Mouse (Mus musculus): ENCODE measurements around the gene Gm20721. TPM values are rescaled to one million over a fixed set of nuclear protein-coding genes. Genes with fewer than 3 reads are reported as not detected.

Gene Gm20721
- not detected in 2 replicates for total RNA-seq (2014; rRNA removed)
- 9.8 and 10.8 TPM in 2 replicates for polyA plus RNA-seq (2015; fragmentation: Nextera tagmentation; extraction: Ambion mirVana)

DNA sequence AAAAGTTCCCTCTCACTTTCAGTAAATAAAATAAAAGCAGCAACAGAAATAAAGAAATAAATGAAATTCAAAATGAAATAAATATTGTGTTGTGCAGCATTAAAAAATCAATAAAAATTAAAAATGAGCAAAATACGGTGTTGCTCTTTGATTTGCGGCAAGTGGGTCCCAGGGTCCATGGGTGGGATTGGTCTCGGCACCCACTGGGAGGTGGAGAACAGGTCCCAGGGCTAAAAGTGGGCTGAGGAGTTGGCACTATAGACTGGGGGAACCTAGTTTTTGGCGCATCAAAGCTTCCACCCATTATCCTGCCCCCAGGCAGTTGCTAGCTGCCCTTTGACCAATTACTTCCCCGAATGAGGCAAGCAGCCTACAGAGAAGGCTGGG lies at the start of gene Gm20721:
Gene Gm20721, minus strand, starts transcription at position 101 of the 387 bp plus-strand sequence.
- Histone ChIP-seq H3K27me3 (ENCODE audit: insufficient read depth, low read length) (no peaks in the 10 kb centered on the region), H3K4me1 (ENCODE audit: insufficient read depth, low read length) (peaks cover 9% of the 10 kb centered on the region), H3K36me3 (ENCODE audit: insufficient read depth, low read length) (peaks cover 21% of the 10 kb centered on the region), H3K4me3 (ENCODE audit: low read depth, low read length) (no peak within 1 kb of the TSS), H3K9me3 (ENCODE audit: low read length) (no peaks in the 10 kb centered on the region), H3K9ac (replicated peaks; ENCODE audit: low read length, poor library complexity, severe bottlenecking) (no peak within 1 kb of the TSS), H3K4me2 (ENCODE audit: low read depth, low read length, poor library complexity, severe bottlenecking) (no peak within 1 kb of the TSS), H3K27ac (ENCODE audit: low read depth, low read length) (no peak within 1 kb of the TSS)
- DNase-seq (ENCODE audit: low spot score), result no peak
- WGBS, result 93% methylated on average over 5 of the region's 5 CpGs
- no peak for TF ChIP-seq CTCF (IDR thresholded peaks at IDR 0.05)
- ATAC-seq (ENCODE audit: low FRiP score), result no peak

DNA sequence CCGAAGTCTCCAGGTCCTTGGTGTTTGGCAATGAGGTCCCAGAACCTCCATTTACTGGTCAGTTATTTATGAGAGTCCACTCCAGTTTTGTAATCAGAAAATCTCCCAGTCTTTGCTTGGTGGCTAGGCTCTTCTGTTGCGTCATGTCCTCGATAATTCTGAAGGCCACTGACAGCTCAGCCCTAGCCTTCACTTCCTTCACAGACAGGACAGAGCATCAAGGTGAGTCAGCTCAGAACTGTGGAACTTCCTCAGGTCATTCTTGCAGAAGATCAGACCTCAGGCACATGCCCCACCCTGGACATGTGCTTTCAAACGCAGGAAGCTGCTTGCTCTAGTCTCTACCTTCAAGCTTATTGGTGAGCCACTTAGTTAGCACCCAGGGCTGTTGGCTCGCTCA lies 46.9 kb upstream of the Gm20721 start:
- H3K9ac ChIP-seq (replicated peaks; ENCODE audit: low read length, poor library complexity, severe bottlenecking), result no peak overlapping the region
- H3K4me1 ChIP-seq (ENCODE audit: insufficient read depth, low read length), result no peaks in the 10 kb centered on the region
- TF ChIP-seq CTCF (IDR thresholded peaks at IDR 0.05), result no peak
- 85% methylated on average over 5 of the region's 5 CpGs for WGBS
- H3K36me3 ChIP-seq (ENCODE audit: insufficient read depth, low read length), result no peaks in the 10 kb centered on the region
- ATAC-seq (ENCODE audit: low FRiP score), result no peak
- no peaks in the 10 kb centered on the region for H3K27me3 ChIP-seq (ENCODE audit: insufficient read depth, low read length)
- peaks cover 4% of the 10 kb centered on the region; the same call in 1 of the 2 replicates for H3K9me3 ChIP-seq (ENCODE audit: low read length)
- DNase-seq (ENCODE audit: low spot score), result no peak
- H3K4me3 ChIP-seq (ENCODE audit: low read depth, low read length), result no peak overlapping the region
- no peak overlapping the region for H3K4me2 ChIP-seq (ENCODE audit: low read depth, low read length, poor library complexity, severe bottlenecking)
- no peak overlapping the region for H3K27ac ChIP-seq (ENCODE audit: low read depth, low read length)

DNA sequence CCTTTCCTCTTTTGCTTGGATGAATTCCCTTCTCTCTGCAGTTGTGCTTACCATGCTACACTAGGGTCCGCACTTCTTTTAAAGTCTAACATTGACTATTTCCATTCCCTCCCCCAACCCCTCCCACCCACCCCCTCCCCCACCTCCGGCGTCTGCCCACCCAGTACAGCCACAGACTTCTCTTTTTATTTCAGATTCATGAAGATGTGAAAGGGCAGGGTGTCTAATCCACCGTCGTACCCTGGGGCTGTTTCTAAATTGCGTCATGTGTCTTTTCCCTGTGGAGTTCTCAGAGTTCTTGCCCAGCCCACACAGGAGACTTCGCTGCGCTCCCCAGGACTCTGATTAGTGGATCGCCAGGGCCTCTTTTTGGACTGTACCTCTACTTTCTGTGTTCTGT lies 46.0 kb upstream of the Gm20721 start:
- Histone ChIP-seq H3K27me3 (ENCODE audit: insufficient read depth, low read length) (no peaks in the 10 kb centered on the region), H3K9me3 (ENCODE audit: low read length) (peaks cover 4% of the 10 kb centered on the region; the same call in 1 of the 2 replicates), H3K36me3 (ENCODE audit: insufficient read depth, low read length) (no peaks in the 10 kb centered on the region), H3K4me1 (ENCODE audit: insufficient read depth, low read length) (no peaks in the 10 kb centered on the region), H3K9ac (replicated peaks; ENCODE audit: low read length, poor library complexity, severe bottlenecking) (no peak overlapping the region), H3K4me2 (ENCODE audit: low read depth, low read length, poor library complexity, severe bottlenecking) (no peak overlapping the region), H3K27ac (ENCODE audit: low read depth, low read length) (no peak overlapping the region), H3K4me3 (ENCODE audit: low read depth, low read length) (no peak overlapping the region)
- DNase-seq (ENCODE audit: low spot score) (no peak), ATAC-seq (ENCODE audit: low FRiP score) (no peak)
- WGBS, result 54% methylated on average over 9 of the region's 9 CpGs
- TF ChIP-seq CTCF (IDR thresholded peaks at IDR 0.05), result no peak

DNA sequence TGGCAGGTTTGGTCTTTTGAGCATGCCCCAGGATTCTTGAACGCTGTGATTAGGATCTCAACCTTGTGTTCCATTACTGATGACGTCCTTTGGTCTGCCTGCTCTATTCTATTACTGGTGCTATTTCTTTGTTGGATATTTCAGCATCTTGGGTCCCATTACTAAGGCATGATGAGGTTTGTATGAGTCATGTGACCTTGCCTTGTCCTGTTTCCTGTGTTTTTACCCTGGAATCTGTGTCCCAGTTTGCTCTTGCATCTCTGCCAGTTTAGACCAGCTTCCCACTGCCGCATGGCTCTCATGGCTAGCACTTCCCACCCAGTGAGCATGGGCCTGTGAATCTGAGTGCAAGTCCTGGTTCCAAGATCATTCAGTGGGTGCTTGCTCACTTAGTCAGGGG lies 45.4 kb upstream of the Gm20721 start:
- WGBS, result 94% methylated on average over 3 of the region's 3 CpGs
- Histone ChIP-seq H3K9ac (replicated peaks; ENCODE audit: low read length, poor library complexity, severe bottlenecking) (no peak overlapping the region), H3K27me3 (ENCODE audit: insufficient read depth, low read length) (no peaks in the 10 kb centered on the region), H3K4me3 (ENCODE audit: low read depth, low read length) (no peak overlapping the region), H3K36me3 (ENCODE audit: insufficient read depth, low read length) (no peaks in the 10 kb centered on the region), H3K4me2 (ENCODE audit: low read depth, low read length, poor library complexity, severe bottlenecking) (no peak overlapping the region), H3K9me3 (ENCODE audit: low read length) (peaks cover 4% of the 10 kb centered on the region; the same call in 1 of the 2 replicates), H3K27ac (ENCODE audit: low read depth, low read length) (no peak overlapping the region), H3K4me1 (ENCODE audit: insufficient read depth, low read length) (no peaks in the 10 kb centered on the region)
- no peak for ATAC-seq (ENCODE audit: low FRiP score)
- no peak for TF ChIP-seq CTCF (IDR thresholded peaks at IDR 0.05)
- no peak for DNase-seq (ENCODE audit: low spot score)

DNA sequence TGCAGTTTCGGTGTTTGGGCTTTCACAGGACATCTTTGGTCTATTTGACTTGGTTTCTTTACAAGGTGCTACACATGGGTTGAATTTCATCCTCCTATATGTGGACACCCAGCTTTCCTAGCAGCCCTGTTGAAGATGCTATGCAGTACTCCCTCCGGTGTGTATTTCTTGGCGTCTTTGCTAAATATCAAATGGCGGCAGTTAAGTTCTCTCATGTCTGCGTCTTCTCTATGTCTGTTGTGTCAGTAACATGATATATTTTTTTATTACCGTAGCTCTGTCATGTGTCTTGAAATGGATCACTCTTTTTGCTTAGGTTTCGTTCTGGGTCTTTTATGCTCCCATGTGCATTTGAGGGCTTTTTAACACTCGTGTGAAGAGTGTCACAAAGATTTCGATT lies 34.5 kb upstream of the Gm20721 start:
- no peak for ATAC-seq (ENCODE audit: low FRiP score)

DNA sequence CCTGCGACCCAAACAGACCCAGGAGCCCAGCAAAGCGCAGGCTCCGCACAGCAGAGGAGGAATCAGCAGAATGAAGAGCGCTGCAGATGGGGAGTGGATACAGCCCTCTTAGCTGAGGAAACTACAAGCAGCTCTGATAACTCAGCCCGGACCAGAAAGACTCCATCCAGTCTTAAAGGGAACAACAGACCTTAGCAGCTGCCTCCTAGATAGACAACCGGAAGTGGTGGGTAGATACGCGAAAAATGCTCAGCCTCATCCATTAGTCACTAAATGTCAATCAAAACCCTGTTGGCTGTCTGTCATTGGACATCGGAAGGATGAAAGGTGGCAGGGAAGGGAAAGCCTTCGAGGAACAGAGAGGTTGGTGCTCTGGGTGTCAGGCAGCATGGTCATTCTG lies 20.1 kb upstream of the Gm20721 start:
- Histone ChIP-seq H3K9ac (replicated peaks; ENCODE audit: low read length, poor library complexity, severe bottlenecking) (no peak overlapping the region), H3K4me3 (ENCODE audit: low read depth, low read length) (no peak overlapping the region), H3K36me3 (ENCODE audit: insufficient read depth, low read length) (no peaks in the 10 kb centered on the region), H3K27me3 (ENCODE audit: insufficient read depth, low read length) (no peaks in the 10 kb centered on the region), H3K9me3 (ENCODE audit: low read length) (no peaks in the 10 kb centered on the region), H3K4me2 (ENCODE audit: low read depth, low read length, poor library complexity, severe bottlenecking) (no peak overlapping the region), H3K4me1 (ENCODE audit: insufficient read depth, low read length) (no peaks in the 10 kb centered on the region), H3K27ac (ENCODE audit: low read depth, low read length) (no peak overlapping the region)
- DNase-seq (ENCODE audit: low spot score), result no peak
- no peak for TF ChIP-seq CTCF (IDR thresholded peaks at IDR 0.05)
- 87% methylated on average over 10 of the region's 10 CpGs for WGBS
- no peak for ATAC-seq (ENCODE audit: low FRiP score)

More for the DNA sequence above, 34.5 kb upstream of the Gm20721 start:
- TF ChIP-seq CTCF (IDR thresholded peaks at IDR 0.05), result no peak
- Histone ChIP-seq H3K4me3 (ENCODE audit: low read depth, low read length) (no peak overlapping the region), H3K4me1 (ENCODE audit: insufficient read depth, low read length) (no peaks in the 10 kb centered on the region), H3K9ac (replicated peaks; ENCODE audit: low read length, poor library complexity, severe bottlenecking) (no peak overlapping the region), H3K27me3 (ENCODE audit: insufficient read depth, low read length) (no peaks in the 10 kb centered on the region), H3K9me3 (ENCODE audit: low read length) (no peaks in the 10 kb centered on the region), H3K4me2 (ENCODE audit: low read depth, low read length, poor library complexity, severe bottlenecking) (no peak overlapping the region), H3K36me3 (ENCODE audit: insufficient read depth, low read length) (no peaks in the 10 kb centered on the region), H3K27ac (ENCODE audit: low read depth, low read length) (no peak overlapping the region)
- no peak for DNase-seq (ENCODE audit: low spot score)
- 91% methylated on average over 9 of the region's 9 CpGs for WGBS

All from midbrain, postnatal 0 days (tissue).